Mouse (Mus musculus) ES-E14 (cell line): ENCODE measurements around the gene Spata9. TPM values are rescaled to one million over a fixed set of nuclear protein-coding genes. Genes with fewer than 3 reads are reported as not detected.

Experiments
- DNase-seq: peaks from one replicate; pipeline ENCODE4 v3.0.0-alpha.2; 2013; ENCODE audit warnings: low read depth, low spot score
- H3K27ac ChIP-seq: 2 replicates; pipeline ENCODE4 v1.5.1; 2012; ENCODE audit warnings: low read depth, mild to moderate bottlenecking, low read length, moderate library complexity, mixed read lengths; ENCODE audit not compliant: poor library complexity, insufficient read depth, severe bottlenecking
- H3K36me3 ChIP-seq: 2 replicates; pipeline ENCODE4 v1.6.1; 2012; ENCODE audit warnings: mild to moderate bottlenecking, low read length, moderate library complexity, mixed read lengths; ENCODE audit not compliant: control insufficient read depth, poor library complexity, insufficient read depth, severe bottlenecking
- H3K4me1 ChIP-seq, 2 experiments: fragments of 150-350 bp in 1 of 2; sonication (generic) in 1 of 2; 2 replicates each; pipeline ENCODE4 v1.6.1; 2012; ENCODE audit warnings: low read length in 2 of 2, mild to moderate bottlenecking in 1 of 2, mixed read lengths in 1 of 2; ENCODE audit not compliant: control insufficient read depth in 2 of 2, insufficient read depth in 2 of 2, poor library complexity in 1 of 2
- H3K4me3 ChIP-seq, 2 experiments: fragments of 150-350 bp in 1 of 2; sonication (generic) in 1 of 2; 2 replicates each; pipeline ENCODE4 v1.5.1; 2012; ENCODE audit warnings: low read length in 2 of 2, low read depth in 1 of 2, mild to moderate bottlenecking in 1 of 2, mixed read lengths in 1 of 2; ENCODE audit not compliant: insufficient read depth in 1 of 2, poor library complexity in 1 of 2, severe bottlenecking in 1 of 2
- H3K9ac ChIP-seq: 2 replicates; pipeline ENCODE4 v1.6.1; 2012; ENCODE audit warnings: low read depth, mild to moderate bottlenecking, low read length, mixed read lengths; ENCODE audit not compliant: poor library complexity, insufficient read depth, severe bottlenecking
- H3K9me3 ChIP-seq: fragments of 150-350 bp; sonication (generic); 2 replicates; pipeline ENCODE4 v1.6.1; 2012; ENCODE audit warnings: low read depth, mild to moderate bottlenecking, low read length; ENCODE audit not compliant: control insufficient read depth, insufficient read depth
- CHD2 ChIP-seq: IDR thresholded peaks from 2 replicates; pipeline ENCODE4 v1.6.1; 2014; ENCODE audit warnings: mild to moderate bottlenecking, low read depth, low read length, inconsistent platforms
- HCFC1 ChIP-seq: IDR thresholded peaks from 2 replicates; pipeline ENCODE4 v1.6.1; 2012; ENCODE audit warnings: low read length, inconsistent platforms, borderline replicate concordance; ENCODE audit not compliant: insufficient read depth
- MAFK ChIP-seq: IDR thresholded peaks from 2 replicates; pipeline ENCODE4 v1.6.1; 2014; ENCODE audit warnings: mild to moderate bottlenecking, low read depth, low read length, inconsistent platforms; ENCODE audit not compliant: insufficient read depth
- ZC3H11A ChIP-seq: IDR thresholded peaks from 2 replicates; pipeline ENCODE4 v1.6.1; 2012; ENCODE audit warnings: low read depth, mild to moderate bottlenecking, inconsistent platforms, low read length, borderline replicate concordance
- ZNF384 ChIP-seq: IDR thresholded peaks from 2 replicates; pipeline ENCODE4 v1.6.1; 2012; ENCODE audit warnings: low read depth, low read length, inconsistent platforms
- in situ Hi-C, 2 experiments: fragments of 600-800 bp; cut with MboI; formaldehyde crosslinking; loops; one replicate each; pipeline ENCODE4 v1.15.1; 2025; ENCODE audit warnings: low sequenced_read_pairs in 2 of 2, inconsistent platforms in 1 of 2; ENCODE audit not compliant: unreplicated experiment in 2 of 2
- total RNA-seq: library from RNA; depleted of rRNA; stranded (reverse); fragments of 300-350 nt; gene quantifications from 2 replicates; pipeline ENCODE4 v1.2.3, GENCODE M21; 2012; rRNA removed

Spata9 gene
- total RNA-seq, 1 experiment = not detected

- TF ChIP-seq ZNF384 (no peak), HCFC1 (no peak), MAFK (no peak), CHD2 (no peak), ZC3H11A (no peak)
Observed at GRCm38 (mm10) chr13:76021782-76022181, 54.8 kb downstream of the Spata9 start.

GRCm38 (mm10) chr13:76024588-76024987 is 57.6 kb downstream of the Spata9 start:
- Histone ChIP-seq H3K9ac (no peak overlapping the region), H3K27ac (no peak overlapping the region), H3K36me3 (no peaks in the 10 kb centered on the region), H3K9me3 (no peaks in the 10 kb centered on the region), H3K4me1 (no peaks in the 10 kb centered on the region), H3K4me3 (no peak overlapping the region)
- no peak for TF ChIP-seq HCFC1
- no peak for DNase-seq
- in situ Hi-C loops = no loop called here

More at GRCm38 (mm10) chr13:76021782-76022181, 54.8 kb downstream of the Spata9 start:
- no peaks in the 10 kb centered on the region for H3K9me3 ChIP-seq
- H3K4me3 ChIP-seq = no peak overlapping the region
- H3K9ac ChIP-seq = no peak overlapping the region
- DNase-seq = no peak
- H3K36me3 ChIP-seq = no peaks in the 10 kb centered on the region
- no peaks in the 10 kb centered on the region for H3K4me1 ChIP-seq
- in situ Hi-C loops = no loop called here
- H3K27ac ChIP-seq = no peak overlapping the region

- no peak overlapping the region for H3K27ac ChIP-seq
- DNase-seq = no peak
- H3K4me3 ChIP-seq = no peak overlapping the region
- in situ Hi-C loops = no loop called here
- TF ChIP-seq HCFC1 (no peak), MAFK (no peak), ZC3H11A (no peak), CHD2 (no peak), ZNF384 (no peak)
- no peaks in the 10 kb centered on the region for H3K9me3 ChIP-seq
- no peaks in the 10 kb centered on the region for H3K36me3 ChIP-seq
- H3K4me1 ChIP-seq = no peaks in the 10 kb centered on the region
- no peak overlapping the region for H3K9ac ChIP-seq
Observed at GRCm38 (mm10) chr13:76042455-76042854, 75.5 kb downstream of the Spata9 start.

- H3K9me3 ChIP-seq = no peaks in the 10 kb centered on the region
- no peaks in the 10 kb centered on the region for H3K36me3 ChIP-seq
- H3K4me3 ChIP-seq = no peak overlapping the region
- no peak overlapping the region for H3K9ac ChIP-seq
- no peak overlapping the region for H3K27ac ChIP-seq
- DNase-seq = no peak
- in situ Hi-C loops = no loop called here
- no peaks in the 10 kb centered on the region for H3K4me1 ChIP-seq
- no peak for TF ChIP-seq HCFC1
- no peak for TF ChIP-seq ZNF384
- no peak for TF ChIP-seq ZC3H11A
- no peak for TF ChIP-seq CHD2
- TF ChIP-seq MAFK = no peak
Observed at GRCm38 (mm10) chr13:76044971-76045370, 78.0 kb downstream of the Spata9 start.

Other genes with a start within 250 kb of the Spata9 start
- gene Glrx, start 127.3 kb upstream of the Spata9 start, total RNA-seq = 11.9 TPM in 2 replicates
- 7.3 and 8.9 TPM in 2 replicates for gene Rhobtb3, start 23.2 kb upstream of the Spata9 start, total RNA-seq
- 6.5 and 8.9 TPM in 2 replicates for gene Rfesd, start 51.6 kb downstream of the Spata9 start, total RNA-seq
- 0.11 and 0.27 TPM in 2 replicates for gene Gpr150, start 89.8 kb downstream of the Spata9 start, total RNA-seq
- 4.5 and 8.3 TPM in 2 replicates for gene Arsk, start 131.5 kb downstream of the Spata9 start, total RNA-seq
- gene Ttc37, start 131.6 kb downstream of the Spata9 start, total RNA-seq = 38.3 and 38.6 TPM in 2 replicates